In the genomic region with DNA sequence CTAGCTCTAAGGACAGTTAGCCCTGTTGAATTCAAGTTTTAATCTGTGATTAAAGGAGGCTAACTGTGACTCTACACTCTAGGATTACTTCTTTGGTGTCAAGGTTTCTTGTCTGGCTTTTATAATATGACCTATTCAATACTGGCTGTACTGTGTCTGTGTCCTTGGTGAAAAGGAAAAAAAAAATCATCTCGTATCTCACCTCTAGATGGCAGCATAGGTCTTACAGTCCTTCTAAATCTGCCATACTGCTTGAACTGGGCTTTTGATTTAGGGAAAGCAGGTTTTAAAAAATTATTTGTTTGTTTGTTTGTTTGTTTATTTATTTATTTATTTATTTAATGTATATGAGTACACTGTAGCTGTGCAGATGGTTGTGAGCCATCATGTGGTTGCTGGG, we compare ENCODE assay signal across 9 mouse cellular contexts. TPM values are rescaled to one million over a fixed set of nuclear protein-coding genes. Genes with fewer than 3 reads are reported as not detected.
DNase-seq lines count a peak whose midpoint lies in the region; ATAC-seq and TF ChIP-seq lines count a peak whose summit lies in the region.
"Had no signal": no experiment of that assay in that cellular context is flagged by ENCODE, and none has a peak within 500 bp of the region (broad histone marks: within the 10 kb centered on the region; RNA-seq: fewer than 3 reads in every experiment).

No protein-coding gene starts in this region.

- 0 out of 2 replicates have a peak, but pooled peaks have one; percentile 24 for ATAC-seq in forebrain, embryonic 13.5 days

- no peaks in the 10 kb centered on the region for H3K4me1 ChIP-seq in forebrain, embryonic 13.5 days
- H3K4me1 ChIP-seq in forebrain, embryonic 10.5 days, result no peaks in the 10 kb centered on the region
- no peaks in the 10 kb centered on the region for H3K4me1 ChIP-seq in liver, adult 2 months (ENCODE audit: control insufficient read depth, insufficient read depth, low read length)

- DNase-seq in forebrain, embryonic 10.5 days (ENCODE audit: extremely low spot score, low spot score), result no peak
- DNase-seq in liver, adult 2 months (ENCODE audit: extremely low read depth, low read depth, low spot score), result peak; percentile 57
- no peak for DNase-seq in liver
- DNase-seq in c-Kit-positive CD71-negative TER-119-negative erythroid progenitor cells, embryonic 14.5 days (ENCODE audit: low read depth), result peak; percentile 33
- peak; percentile 78 for DNase-seq in naive thymus-derived CD4-positive, alpha-beta T cell, adult 2 months (ENCODE audit: low read depth)
- DNase-seq in urinary bladder, adult 18-20 months (ENCODE audit: low spot score in 2 of 2), result no peak
- DNase-seq in gastrocnemius, adult 8-10 months (ENCODE audit: low spot score in 2 of 2), result no peak

- H3K27ac ChIP-seq in forebrain, embryonic 13.5 days, result no peak overlapping the region
- no peak overlapping the region for H3K27ac ChIP-seq in forebrain, embryonic 10.5 days
- no peak overlapping the region for H3K27ac ChIP-seq in liver, adult 2 months (replicated peaks; ENCODE audit: insufficient read depth, low read depth, low read length)
- H3K27ac ChIP-seq: macrophage had no signal

- peaks cover 31% of the 10 kb centered on the region for H3K36me3 ChIP-seq in forebrain, embryonic 13.5 days (ENCODE audit: poor library complexity, severe bottlenecking)
- peaks cover 25% of the 10 kb centered on the region for H3K36me3 ChIP-seq in forebrain, embryonic 10.5 days (replicated peaks)
- H3K36me3 ChIP-seq in liver, adult 2 months (ENCODE audit: control insufficient read depth, insufficient read depth, low read length), result peaks cover 38% of the 10 kb centered on the region

- TF ChIP-seq CTCF in liver, adult 2 months (IDR thresholded peaks at IDR 0.05; ENCODE audit: low read depth, low read length), result peak; percentile 55

- TF ChIP-seq POLR2A in liver, adult 2 months (IDR thresholded peaks at IDR 0.05; ENCODE audit: extremely low read depth, insufficient read depth, low read length), result no peak

- no peaks in the 10 kb centered on the region for H3K27me3 ChIP-seq in forebrain, embryonic 13.5 days
- H3K27me3 ChIP-seq in forebrain, embryonic 10.5 days (ENCODE audit: poor library complexity, severe bottlenecking), result no peaks in the 10 kb centered on the region
- H3K27me3 ChIP-seq in liver, adult 2 months (ENCODE audit: control insufficient read depth, insufficient read depth, low read length), result no peaks in the 10 kb centered on the region

- H3K9ac ChIP-seq in forebrain, embryonic 13.5 days, result no peak overlapping the region
- H3K9ac ChIP-seq in liver, adult 2 months (ENCODE audit: low read depth, low read length), result no peak overlapping the region

- no peaks in the 10 kb centered on the region for H3K9me3 ChIP-seq in forebrain, embryonic 13.5 days (replicated peaks)
- H3K9me3 ChIP-seq in forebrain, embryonic 10.5 days, result no peaks in the 10 kb centered on the region

- 2% methylated on average over 1 of the region's 1 CpGs for WGBS in forebrain, embryonic 13.5 days
- WGBS in forebrain, embryonic 10.5 days, result 8% methylated on average over 1 of the region's 1 CpGs
- 4% methylated on average over 1 of the region's 1 CpGs for WGBS in liver, adult 2 months

- H3K4me3 ChIP-seq in forebrain, embryonic 13.5 days, result no peak overlapping the region
- no peak overlapping the region for H3K4me3 ChIP-seq in forebrain, embryonic 10.5 days
- no peak overlapping the region for H3K4me3 ChIP-seq in liver, adult 2 months (ENCODE audit: insufficient read depth, low read depth, low read length)

- no peak overlapping the region for H3K4me2 ChIP-seq in forebrain, embryonic 13.5 days

- peaks cover 6% of the 10 kb centered on the region; the same call in 1 of the 2 replicates for H3K79me2 ChIP-seq in liver, adult 2 months (ENCODE audit: control insufficient read depth, insufficient read depth, low read length)

RNA-seq across cellular contexts. Expression of gene Lin52, which starts 17.5 kb away (rescaled TPM):
- 42.5 and 46.2 TPM in 2 replicates for polyA plus RNA-seq in forebrain, embryonic 13.5 days (2015; fragmentation: Nextera tagmentation; extraction: Ambion mirVana)
- polyA plus RNA-seq in forebrain, embryonic 10.5 days (2016; fragmentation: Nextera tagmentation; extraction: Ambion mirVana), result 31.1 and 33.5 TPM in 2 replicates
- 6.7 and 8.7 TPM in 2 replicates for total RNA-seq in liver, adult 2 months (2014; rRNA removed)
- polyA plus RNA-seq in liver, adult 2 months (2012; rRNA removed), result 5.9 and 6.2 TPM in 2 replicates
- total RNA-seq in gastrocnemius, adult 8-10 months (2022), result 10 to 100 TPM in 3 of 4 experiments, 1 to 10 TPM in 1; 9.7 to 11.6 (median 10.5) TPM

RNA-seq across cellular contexts. Expression of gene Aldh6a1, which starts 17.9 kb away (rescaled TPM):
- polyA plus RNA-seq in forebrain, embryonic 13.5 days (2015; fragmentation: Nextera tagmentation; extraction: Ambion mirVana), result 26.2 and 26.9 TPM in 2 replicates
- polyA plus RNA-seq in forebrain, embryonic 10.5 days (2016; fragmentation: Nextera tagmentation; extraction: Ambion mirVana), result 15.0 and 16.2 TPM in 2 replicates
- total RNA-seq in liver, adult 2 months (2014; rRNA removed), result 370 and 371 TPM in 2 replicates
- polyA plus RNA-seq in liver, adult 2 months (2012; rRNA removed), result 104 and 121 TPM in 2 replicates
- 100 to 1,000 TPM; 111 to 136 (median 124) TPM for total RNA-seq in gastrocnemius, adult 8-10 months (2022)

RNA-seq across cellular contexts. Expression of gene Rnf113a2, which starts 51.7 kb away (rescaled TPM):
- 29.3 and 29.9 TPM in 2 replicates for polyA plus RNA-seq in forebrain, embryonic 13.5 days (2015; fragmentation: Nextera tagmentation; extraction: Ambion mirVana)
- 23.9 and 25.6 TPM in 2 replicates for polyA plus RNA-seq in forebrain, embryonic 10.5 days (2016; fragmentation: Nextera tagmentation; extraction: Ambion mirVana)
- 5.0 and 5.9 TPM in 2 replicates for total RNA-seq in liver, adult 2 months (2014; rRNA removed)
- 2.8 TPM in 2 replicates for polyA plus RNA-seq in liver, adult 2 months (2012; rRNA removed)
- total RNA-seq in gastrocnemius, adult 8-10 months (2022), result 10 to 100 TPM in 2 of 4 experiments, 1 to 10 TPM in 2; 9.1 to 13.0 (median 10.4) TPM

RNA-seq across cellular contexts. Expression of gene Bbof1, which starts 59.8 kb away (rescaled TPM):
- polyA plus RNA-seq in forebrain, embryonic 13.5 days (2015; fragmentation: Nextera tagmentation; extraction: Ambion mirVana), result 2.4 and 2.6 TPM in 2 replicates
- 0.92 and 0.98 TPM in 2 replicates for polyA plus RNA-seq in forebrain, embryonic 10.5 days (2016; fragmentation: Nextera tagmentation; extraction: Ambion mirVana)
- 0.18 and 0.27 TPM in 2 replicates for total RNA-seq in liver, adult 2 months (2014; rRNA removed)
- not detected in 2 replicates for polyA plus RNA-seq in liver, adult 2 months (2012; rRNA removed)
- total RNA-seq in gastrocnemius, adult 8-10 months (2022), result 1 to 10 TPM; 1.2 to 2.5 (median 1.3) TPM

RNA-seq across cellular contexts. Expression of gene Entpd5, which starts 59.9 kb away (rescaled TPM):
- 8.8 and 9.9 TPM in 2 replicates for polyA plus RNA-seq in forebrain, embryonic 13.5 days (2015; fragmentation: Nextera tagmentation; extraction: Ambion mirVana)
- polyA plus RNA-seq in forebrain, embryonic 10.5 days (2016; fragmentation: Nextera tagmentation; extraction: Ambion mirVana), result 9.9 and 10.3 TPM in 2 replicates
- 157 and 161 TPM in 2 replicates for total RNA-seq in liver, adult 2 months (2014; rRNA removed)
- polyA plus RNA-seq in liver, adult 2 months (2012; rRNA removed), result 52.6 and 62.7 TPM in 2 replicates
- total RNA-seq in gastrocnemius, adult 8-10 months (2022), result 10 to 100 TPM; 13.0 to 18.2 (median 13.9) TPM

Comparison
In these comparisons a context has a peak if more than half of its experiments do, and no peak if none do; other contexts are left out.
1. DNase-seq: peak in liver, adult 2 months (single experiment), c-Kit-positive CD71-negative TER-119-negative erythroid progenitor cells, embryonic 14.5 days (single experiment) and naive thymus-derived CD4-positive, alpha-beta T cell, adult 2 months (single experiment); none in forebrain, embryonic 10.5 days (single experiment), liver (single experiment), urinary bladder, adult 18-20 months (0 of 2) and gastrocnemius, adult 8-10 months (0 of 2).